Mouse (Mus musculus) CD4-positive, CD25-positive, alpha-beta regulatory T cell, adult 9 weeks (primary cell): ENCODE results near the gene Elob. TPM values are rescaled to one million over a fixed set of nuclear protein-coding genes. Genes with fewer than 3 reads are reported as not detected.

ENCODE experiments used
- polyA plus RNA-seq: library from polyadenylated mRNA; unstranded; fragments of 100-300 nt; shearing (Covaris generic); gene quantifications from one replicate; pipeline ENCODE4 v1.2.1, GENCODE M21; 2017

Gene Elob
- 746 TPM for polyA plus RNA-seq

DNA sequence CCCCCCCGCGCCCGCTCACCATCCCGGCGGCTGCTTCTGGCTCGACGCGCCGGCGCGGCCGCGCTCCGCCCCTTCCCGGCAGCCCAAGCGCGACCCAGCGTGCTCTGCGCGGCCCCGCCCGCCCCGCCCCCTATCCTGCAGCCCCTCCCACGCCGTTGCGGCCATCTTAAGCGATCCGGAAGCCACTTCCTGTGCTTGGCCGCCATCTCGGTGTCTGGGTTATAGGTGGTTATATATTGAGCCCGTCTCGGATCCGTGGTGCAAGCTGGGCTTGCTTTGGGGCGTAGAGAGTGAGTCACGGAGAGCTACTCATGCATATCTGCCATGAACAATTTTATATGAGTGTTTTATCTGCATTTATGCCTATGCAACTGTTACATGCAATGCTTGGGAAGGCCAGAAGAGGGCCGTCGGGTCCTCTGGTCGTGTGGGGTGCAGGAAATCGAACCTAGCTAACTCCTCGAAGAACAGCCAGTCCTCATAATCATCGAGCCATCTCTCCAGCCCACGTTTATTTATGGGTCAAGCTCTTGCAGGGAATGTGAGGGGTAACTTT is at the start of gene Elob:
Gene Elob (minus strand): TSS at position 73 of the 556 bp plus-strand sequence.

DNA sequence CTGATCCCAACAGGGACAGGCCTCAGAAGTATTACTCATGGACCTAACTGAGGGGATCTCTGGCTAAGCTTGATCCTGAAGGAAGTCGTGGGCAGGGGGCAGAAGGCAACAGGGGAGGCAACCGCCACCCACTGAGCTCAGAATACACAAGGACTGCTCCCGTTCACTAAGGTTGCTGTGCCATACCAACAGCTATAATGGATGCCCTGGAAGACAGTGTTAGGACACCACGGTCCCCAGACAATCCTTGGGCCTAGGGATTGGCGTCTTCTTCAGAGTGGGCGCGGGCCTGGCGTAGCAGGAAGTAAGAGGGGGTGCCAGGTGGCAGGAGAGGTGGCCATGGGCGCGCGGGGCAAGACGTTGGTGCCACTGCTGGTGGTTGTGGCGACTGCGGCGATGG is 38.8 kb upstream of the Elob start, which contains the start of gene Prss21:
Gene Prss21 (plus strand): TSS at position 301 of the 400 bp plus-strand sequence.

DNA sequence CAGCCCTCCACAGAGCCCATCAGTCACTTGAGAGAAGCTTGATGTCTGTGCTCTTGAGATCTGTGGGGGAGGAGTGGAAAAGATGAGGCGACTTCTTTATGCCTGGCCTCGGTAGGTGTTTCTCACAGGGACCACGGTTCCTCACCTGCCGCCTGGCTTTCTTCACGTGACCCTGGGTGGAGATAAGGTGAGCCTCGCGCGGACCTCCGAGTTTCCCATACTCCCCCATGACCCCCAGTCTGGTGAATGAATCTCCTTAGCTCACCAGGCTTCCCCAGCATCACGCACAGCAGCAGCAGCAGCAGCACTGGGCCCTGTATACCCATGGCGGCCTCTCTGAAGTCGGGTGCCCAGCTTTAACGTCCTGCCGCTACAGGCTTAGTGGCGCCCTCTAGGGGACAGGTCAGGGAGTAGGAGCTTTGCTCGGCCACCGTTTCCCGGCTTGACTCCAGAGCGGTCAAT is 14.9 kb upstream of the Elob start, which contains the start of the genes Prss32 and Prss41:
Gene Prss32 (plus strand): TSS at position 44 of the 462 bp plus-strand sequence.
Gene Prss41 (minus strand): TSS at position 361 of the 462 bp plus-strand sequence.

DNA sequence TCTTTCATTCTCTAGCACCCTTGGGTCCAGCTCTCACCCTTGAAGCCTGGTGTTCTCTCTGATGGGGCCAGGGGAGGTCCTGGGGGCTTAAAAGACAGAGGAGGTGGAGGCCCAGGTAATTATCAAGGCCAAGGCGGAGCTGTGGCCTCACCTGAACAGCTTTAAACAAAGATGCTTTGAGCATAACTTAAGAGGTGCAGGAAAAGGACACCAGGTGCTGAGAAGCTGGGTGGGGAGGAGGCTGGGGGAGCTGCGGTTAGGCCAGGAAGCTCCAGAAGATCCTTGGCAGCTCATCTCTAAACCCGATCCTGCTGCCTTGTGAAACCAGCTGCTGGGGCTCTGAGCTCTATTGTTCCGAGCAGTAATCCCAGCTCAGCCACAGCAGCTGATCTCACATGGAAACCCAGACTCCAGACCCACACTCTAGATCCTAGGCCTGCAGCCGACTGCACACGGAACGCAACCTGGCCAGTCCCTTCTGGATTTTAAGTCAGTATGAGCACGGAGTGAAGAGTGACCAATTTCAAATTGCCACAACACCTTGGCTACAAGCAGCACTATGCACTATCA is 7.2 kb upstream of the Elob start, which contains the start of gene Prss33:
Gene Prss33 (minus strand): TSS at position 51 of the 570 bp plus-strand sequence.

DNA sequence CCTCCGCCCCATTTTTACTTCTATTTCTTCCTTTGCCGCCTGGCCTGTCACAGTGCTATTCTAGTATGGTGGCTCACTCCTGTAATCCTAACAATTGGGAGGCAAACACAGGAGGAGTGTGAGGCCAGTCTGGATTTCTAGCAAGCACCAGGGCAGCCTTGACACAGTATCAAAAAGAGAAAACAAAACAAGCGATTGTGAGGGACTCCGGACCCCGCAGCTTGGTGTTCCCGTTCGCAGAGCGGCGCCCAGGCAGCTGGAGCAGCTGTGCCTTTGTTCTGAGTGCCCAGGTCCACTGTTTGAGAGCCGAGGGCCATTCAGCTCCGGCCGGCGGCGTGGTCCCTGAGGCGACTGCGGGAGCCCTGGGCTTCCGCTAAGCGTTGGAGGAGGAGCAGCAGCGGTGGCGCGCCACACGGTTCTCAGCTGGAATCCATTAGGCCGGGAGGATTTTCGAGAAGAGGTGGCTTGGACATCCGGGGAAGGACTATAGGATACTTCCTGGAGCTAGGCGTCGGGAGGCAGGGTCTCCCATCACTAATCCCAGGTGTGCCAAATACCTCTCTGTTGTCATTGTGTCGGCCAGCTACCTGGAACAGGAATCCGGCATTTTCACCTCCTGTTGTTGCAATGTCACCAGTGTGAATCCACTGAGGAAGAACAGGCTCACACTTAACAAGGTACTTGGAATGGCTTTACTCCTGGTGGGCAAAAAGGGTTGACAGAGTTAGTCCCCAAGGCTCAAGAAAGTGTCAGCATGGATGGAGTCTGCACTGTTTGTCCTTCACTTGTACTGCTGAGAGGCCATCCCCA is 38.5 kb downstream of the Elob start, which contains the start of gene Srrm2:
Gene Srrm2 (plus strand): TSS at position 264 of the 810 bp plus-strand sequence.

DNA sequence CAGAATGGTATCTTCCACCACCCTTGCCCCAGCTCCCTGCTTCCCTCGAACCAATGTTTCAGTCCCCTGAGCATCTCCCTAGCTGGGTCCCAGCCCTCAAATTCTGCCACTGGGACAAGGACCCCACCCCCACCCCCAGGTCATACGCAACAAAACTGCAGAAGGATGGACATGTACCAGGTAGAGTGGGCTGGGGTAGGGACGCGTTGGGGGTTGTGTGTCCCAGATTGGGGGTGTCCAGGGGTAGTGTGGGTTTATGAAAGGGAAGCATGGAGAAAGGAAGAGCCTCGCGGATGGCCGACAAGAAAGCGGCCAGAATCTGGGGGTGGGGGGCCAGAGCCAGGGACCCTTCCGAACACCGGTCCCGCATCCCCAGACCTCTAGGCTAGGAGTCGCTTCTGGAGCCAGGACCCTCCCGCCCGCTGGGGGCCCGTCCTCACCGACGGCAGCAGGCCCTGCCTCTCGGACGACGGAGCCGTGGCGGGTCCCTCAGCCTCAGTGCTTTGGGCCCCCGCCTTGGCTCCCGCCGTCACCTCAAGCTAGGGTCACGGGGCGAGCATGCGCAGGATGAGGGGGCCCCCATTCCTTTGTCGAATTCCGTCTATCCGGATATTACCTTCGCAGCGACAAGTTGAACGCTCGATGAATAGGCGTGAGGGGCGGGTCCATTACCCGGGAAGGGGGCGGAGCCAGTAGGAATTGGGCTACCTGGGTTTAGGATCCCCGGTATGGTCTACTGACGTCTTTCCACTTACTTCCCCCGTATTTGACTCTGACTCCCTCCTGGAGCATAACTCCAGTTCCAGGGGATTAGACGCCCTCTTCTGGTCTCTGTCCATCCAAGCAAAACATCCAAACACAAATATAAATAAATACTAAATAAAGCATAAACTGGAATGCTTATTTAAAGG is 43.1 kb downstream of the Elob start, which contains the start of gene Flywch2:
Gene Flywch2 (minus strand): TSS at position 521 of the 911 bp plus-strand sequence.

Other genes starting within 250 kb of the Elob start
- gene Zfp13, start 229.6 kb downstream of the Elob start, polyA plus RNA-seq = not detected
- 4.7 TPM for gene Zscan10, start 228.3 kb downstream of the Elob start, polyA plus RNA-seq
- 0.40 TPM for gene Mmp25, start 183.9 kb downstream of the Elob start, polyA plus RNA-seq
- not detected for gene Bicdl2, start 168.6 kb downstream of the Elob start, polyA plus RNA-seq
- gene Hcfc1r1, start 155.5 kb downstream of the Elob start, polyA plus RNA-seq = 73.0 TPM
- 33.0 TPM for gene Thoc6, start 155.3 kb downstream of the Elob start, polyA plus RNA-seq
- gene Tnfrsf12a, start 151.7 kb downstream of the Elob start, polyA plus RNA-seq = 14.9 TPM
- not detected for gene Cldn6, start 149.9 kb downstream of the Elob start, polyA plus RNA-seq
- gene Cldn9, start 145.1 kb downstream of the Elob start, polyA plus RNA-seq = not detected
- gene 1520401A03Rik, start 106.4 kb downstream of the Elob start, polyA plus RNA-seq = not detected
- gene Pkmyt1, start 102.8 kb downstream of the Elob start, polyA plus RNA-seq = 15.2 TPM
- 4.5 TPM for gene Paqr4, start 88.3 kb downstream of the Elob start, polyA plus RNA-seq
- gene Kremen2, start 83.3 kb downstream of the Elob start, polyA plus RNA-seq = 5.8 TPM
- 17.1 TPM for gene Flywch1, start 57.5 kb downstream of the Elob start, polyA plus RNA-seq
- 5.2 TPM for gene Flywch2, start 43.1 kb downstream of the Elob start, polyA plus RNA-seq
- 338 TPM for gene Srrm2, start 38.6 kb downstream of the Elob start, polyA plus RNA-seq
- gene Prss33, start 6.9 kb upstream of the Elob start, polyA plus RNA-seq = 1.2 TPM
- gene Prss32, start 14.7 kb upstream of the Elob start, polyA plus RNA-seq = not detected
- gene Prss41, start 15.0 kb upstream of the Elob start, polyA plus RNA-seq = 5.4 TPM
- gene Prss21, start 38.9 kb upstream of the Elob start, polyA plus RNA-seq = not detected
- not detected for gene Dcpp1, start 51.7 kb upstream of the Elob start, polyA plus RNA-seq
- not detected for gene Dcpp2, start 51.7 kb upstream of the Elob start, polyA plus RNA-seq
- gene Dcpp3, start 88.3 kb upstream of the Elob start, polyA plus RNA-seq = not detected
- gene Sbp, start 112.5 kb upstream of the Elob start, polyA plus RNA-seq = not detected
- gene Sbpl, start 126.1 kb upstream of the Elob start, polyA plus RNA-seq = not detected
- gene Prss30, start 151.4 kb upstream of the Elob start, polyA plus RNA-seq = 0.25 TPM
- gene Prss22, start 169.0 kb upstream of the Elob start, polyA plus RNA-seq = not detected
- gene Prss27, start 209.0 kb upstream of the Elob start, polyA plus RNA-seq = 0.58 TPM
- gene Kctd5, start 244.3 kb upstream of the Elob start, polyA plus RNA-seq = 6.9 TPM